8 mouse cellular contexts compared by ENCODE assay signal in the genomic region with DNA sequence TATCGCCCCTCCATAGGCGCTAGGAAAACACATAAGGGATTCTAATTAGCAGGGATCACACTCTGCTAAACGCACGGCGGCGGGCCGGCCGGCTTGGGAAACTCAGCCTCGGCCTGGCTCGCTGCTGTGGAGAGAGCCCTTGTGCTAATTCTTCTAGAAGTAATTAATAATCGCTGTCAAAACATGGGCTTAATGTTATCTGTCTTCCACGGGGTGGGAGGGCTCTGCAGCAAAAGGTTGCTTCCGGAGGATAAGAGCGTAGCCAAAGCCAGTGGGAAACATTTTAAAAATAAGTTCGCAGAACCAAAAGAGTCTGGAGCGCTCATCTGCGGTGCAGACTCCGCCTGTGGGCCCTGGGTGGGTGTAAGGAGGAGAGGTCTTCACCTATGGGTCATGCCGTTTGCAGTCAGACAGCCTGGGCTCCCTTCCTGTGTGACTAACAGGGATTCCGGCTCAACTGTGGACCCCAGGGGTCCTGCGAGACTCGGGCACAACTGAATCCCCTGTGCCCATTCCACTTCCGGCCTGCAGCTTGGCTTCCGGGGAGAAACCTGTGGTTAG.
DNase-seq lines count a peak whose midpoint lies in the region; ATAC-seq and TF ChIP-seq lines count a peak whose summit lies in the region.

No protein-coding gene starts in this region.

- H3K9me3 ChIP-seq in intestine, postnatal 0 days (ENCODE audit: control insufficient read depth): no peaks in the 10 kb centered on the region
- H3K9me3 ChIP-seq in lung, postnatal 0 days (ENCODE audit: low read length): no peaks in the 10 kb centered on the region
- no peaks in the 10 kb centered on the region for H3K9me3 ChIP-seq in stomach, embryonic 15.5 days

- H3K4me1 ChIP-seq in heart, adult 2 months (ENCODE audit: control insufficient read depth, insufficient read depth, low read length): peaks cover 6% of the 10 kb centered on the region
- H3K4me1 ChIP-seq in intestine, postnatal 0 days (replicated peaks; ENCODE audit: control insufficient read depth, insufficient read depth, low read length): no peaks in the 10 kb centered on the region
- H3K4me1 ChIP-seq in lung, postnatal 0 days (ENCODE audit: insufficient read depth, low read depth, low read length): no peaks in the 10 kb centered on the region; the same call in 1 of the 2 replicates
- peaks cover 15% of the 10 kb centered on the region; the same call in 1 of the 2 replicates for H3K4me1 ChIP-seq in stomach, embryonic 15.5 days

- peak overlapping the region; percentile 31 for H3K4me3 ChIP-seq in layer of hippocampus, adult 2 months
- H3K4me3 ChIP-seq in heart, adult 2 months: peak overlapping the region; percentile 13
- peak overlapping the region; percentile 5; the same call in 1 of the 2 replicates for H3K4me3 ChIP-seq in intestine, postnatal 0 days (ENCODE audit: low read depth, low read length)
- H3K4me3 ChIP-seq in lung, postnatal 0 days (ENCODE audit: low read depth, low read length): peak overlapping the region; percentile 33
- peak overlapping the region; percentile 26 for H3K4me3 ChIP-seq in stomach, embryonic 15.5 days (replicated peaks)

- WGBS in heart, adult 2 months: 9% methylated on average over 24 of the region's 24 CpGs
- 30% methylated on average over 24 of the region's 24 CpGs for WGBS in intestine, postnatal 0 days
- 8% methylated on average over 24 of the region's 24 CpGs for WGBS in lung, postnatal 0 days
- WGBS in stomach, embryonic 15.5 days: 8% methylated on average over 24 of the region's 24 CpGs

- no peaks in the 10 kb centered on the region for H3K79me2 ChIP-seq in heart, adult 2 months (replicated peaks; ENCODE audit: control insufficient read depth, insufficient read depth, low read length)

- no peak for TF ChIP-seq EP300 in heart, adult 2 months (IDR thresholded peaks at IDR 0.05; ENCODE audit: insufficient read depth, low read depth, low read length)
- TF ChIP-seq EP300 in lung, postnatal 0 days (IDR thresholded peaks at IDR 0.05): 0 out of 2 replicates have a peak, but pooled peaks have one; percentile 20

- H3K4me2 ChIP-seq in intestine, postnatal 0 days (replicated peaks; ENCODE audit: low read depth): peak overlapping the region; percentile 51
- peak overlapping the region; percentile 59 for H3K4me2 ChIP-seq in lung, postnatal 0 days (replicated peaks; ENCODE audit: low read depth, low read length)
- peak overlapping the region; percentile 58 for H3K4me2 ChIP-seq in stomach, embryonic 15.5 days

- H3K36me3 ChIP-seq in heart, adult 2 months (ENCODE audit: control insufficient read depth, insufficient read depth, low read length): peaks cover 2% of the 10 kb centered on the region
- H3K36me3 ChIP-seq in intestine, postnatal 0 days (ENCODE audit: control insufficient read depth, insufficient read depth): no peaks in the 10 kb centered on the region
- no peaks in the 10 kb centered on the region for H3K36me3 ChIP-seq in lung, postnatal 0 days (ENCODE audit: insufficient read depth, low read length)
- no peaks in the 10 kb centered on the region for H3K36me3 ChIP-seq in stomach, embryonic 15.5 days

- no peak for TF ChIP-seq POLR2A in heart, adult 2 months (IDR thresholded peaks at IDR 0.05; ENCODE audit: insufficient read depth, low read depth, low read length)

- H3K27me3 ChIP-seq in heart, adult 2 months (ENCODE audit: control insufficient read depth, insufficient read depth, low read length): no peaks in the 10 kb centered on the region
- H3K27me3 ChIP-seq in intestine, postnatal 0 days (replicated peaks; ENCODE audit: control insufficient read depth, insufficient read depth, low read length): no peaks in the 10 kb centered on the region
- no peaks in the 10 kb centered on the region for H3K27me3 ChIP-seq in lung, postnatal 0 days (replicated peaks; ENCODE audit: insufficient read depth, low read length)
- H3K27me3 ChIP-seq in stomach, embryonic 15.5 days (replicated peaks): no peaks in the 10 kb centered on the region

- intact Hi-C loops in heart, adult 2 months (cut with DNase I): loop anchor here (5.0 kb wide), 2 partner anchors 40 to 45 kb away; no protein-coding TSS in a partner anchor

- no peak for TF ChIP-seq CTCF in layer of hippocampus, adult 2 months (conservative IDR thresholded peaks at IDR 0.05)
- no peak for TF ChIP-seq CTCF in heart, adult 2 months (IDR thresholded peaks at IDR 0.05)
- TF ChIP-seq CTCF in intestine, postnatal 0 days (IDR thresholded peaks at IDR 0.05; ENCODE audit: low read depth): no peak
- TF ChIP-seq CTCF in lung, postnatal 0 days (IDR thresholded peaks at IDR 0.05): no peak

- no peak overlapping the region for H3K27ac ChIP-seq in layer of hippocampus, adult 2 months
- H3K27ac ChIP-seq in heart, adult 2 months: peak overlapping the region; percentile 70
- H3K27ac ChIP-seq in intestine, postnatal 0 days (ENCODE audit: low read depth, low read length): no peak overlapping the region
- no peak overlapping the region for H3K27ac ChIP-seq in lung, postnatal 0 days (ENCODE audit: low read length)
- H3K27ac ChIP-seq in stomach, embryonic 15.5 days: no peak overlapping the region

- no peak for ATAC-seq in intestine, postnatal 0 days
- peak; percentile 62 for ATAC-seq in lung, postnatal 0 days
- peak; percentile 79 for ATAC-seq in stomach, embryonic 15.5 days (ENCODE audit: insufficient read depth, low FRiP score, low read depth)

- H3K9ac ChIP-seq in heart, adult 2 months (ENCODE audit: low read depth, low read length): peak overlapping the region; percentile 43
- no peak overlapping the region for H3K9ac ChIP-seq in intestine, postnatal 0 days (ENCODE audit: low read depth, low read length)
- 0 out of 2 replicates have a peak overlapping the region, but pooled peaks have one; percentile 16 for H3K9ac ChIP-seq in lung, postnatal 0 days (replicated peaks; ENCODE audit: low read depth)
- no peak overlapping the region; the same call in 1 of the 2 replicates for H3K9ac ChIP-seq in stomach, embryonic 15.5 days

- DNase-seq in layer of hippocampus, adult 2 months (ENCODE audit: low spot score in 2 of 2): no peak
- no peak for DNase-seq in layer of hippocampus, adult 9-11 months
- peak; percentile 26 for DNase-seq in c-Kit-positive CD71-negative TER-119-negative erythroid progenitor cells, embryonic 14.5 days (ENCODE audit: low read depth)
- DNase-seq in heart, adult 2 months: peak; percentile 47 to 51
- DNase-seq in lung, postnatal 0 days (ENCODE audit: low spot score): peak; percentile 22
- DNase-seq in frontal cortex, postnatal 36 days (ENCODE audit: low spot score in 2 of 2): no peak

Comparison
In these comparisons a context has a peak if more than half of its experiments do, and no peak if none do; other contexts are left out.
1. DNase-seq: peak in c-Kit-positive CD71-negative TER-119-negative erythroid progenitor cells, embryonic 14.5 days (single experiment), heart, adult 2 months (2 of 2) and lung, postnatal 0 days (single experiment); none in layer of hippocampus, adult 2 months (0 of 2), layer of hippocampus, adult 9-11 months (single experiment) and frontal cortex, postnatal 36 days (0 of 2).
2. H3K9ac ChIP-seq: peak in heart, adult 2 months (single experiment) and lung, postnatal 0 days (single experiment); none in intestine, postnatal 0 days (single experiment) and stomach, embryonic 15.5 days (single experiment).
3. Peak in every context shown above with its lines, with median percentiles within 50 percentile points of each other: H3K4me3 ChIP-seq and H3K4me2 ChIP-seq.